Mouse (Mus musculus) erythroblast, embryonic 14.5 days (primary cell): ENCODE results near the gene Fam178b.

Experiments used
- GATA1 ChIP-seq: IDR thresholded peaks from 2 replicates; pipeline ENCODE4 v1.6.1; 2012; ENCODE audit warnings: low read length, inconsistent platforms, mixed read lengths
- TAL1 ChIP-seq: IDR thresholded peaks from 3 replicates; pipeline ENCODE4 v1.6.1; 2012; ENCODE audit warnings: low read length, inconsistent platforms, mixed read lengths

GRCm38 (mm10) chr1:36548771-36549170, 134.2 kb downstream of the Fam178b start:
- no peak for TF ChIP-seq GATA1
- TF ChIP-seq TAL1: no peak
